Mouse (Mus musculus): ENCODE results near the gene Rsg1. TPM values are rescaled to one million over a fixed set of nuclear protein-coding genes. Genes with fewer than 3 reads are reported as not detected.

The Rsg1 gene
- polyA plus RNA-seq, 1 experiment from 2014 or later, result 4.0 TPM

GRCm38 (mm10) chr4:141260007-141260723, 46.4 kb downstream of the Rsg1 start:
- 63% methylated on average over 16 of the region's 16 CpGs for WGBS
- no peaks in the 10 kb centered on the region for H3K36me3 ChIP-seq
- no peak for DNase-seq (ENCODE audit: low spot score)
- 0 out of 2 replicates have a peak overlapping the region, but pooled peaks have one; percentile 12 for H3K4me3 ChIP-seq
- H3K9me3 ChIP-seq, result no peaks in the 10 kb centered on the region
- no peaks in the 10 kb centered on the region; the same call in 1 of the 2 replicates for H3K27me3 ChIP-seq (ENCODE audit: insufficient read depth, poor library complexity, severe bottlenecking)
- no peak overlapping the region for H3K27ac ChIP-seq
- 0 out of 2 replicates have a peak, but pooled peaks cover 4% of the 10 kb centered on the region for H3K4me1 ChIP-seq

GRCm38 (mm10) chr4:141262906-141263637, 49.3 kb downstream of the Rsg1 start:
- no peaks in the 10 kb centered on the region for H3K27me3 ChIP-seq (ENCODE audit: insufficient read depth, poor library complexity, severe bottlenecking)
- H3K4me3 ChIP-seq, result no peak overlapping the region
- no peak overlapping the region for H3K27ac ChIP-seq
- no peak for DNase-seq (ENCODE audit: low spot score)
- no peaks in the 10 kb centered on the region for H3K36me3 ChIP-seq
- H3K9me3 ChIP-seq, result no peaks in the 10 kb centered on the region
- 0 out of 2 replicates have a peak, but pooled peaks cover 4% of the 10 kb centered on the region for H3K4me1 ChIP-seq
- WGBS, result 74% methylated on average over 10 of the region's 10 CpGs

GRCm38 (mm10) chr4:141265979-141266637, 52.4 kb downstream of the Rsg1 start:
- no peak overlapping the region for H3K4me3 ChIP-seq
- 81% methylated on average over 3 of the region's 3 CpGs for WGBS
- H3K9me3 ChIP-seq, result no peaks in the 10 kb centered on the region
- H3K36me3 ChIP-seq, result no peaks in the 10 kb centered on the region
- H3K4me1 ChIP-seq, result no peaks in the 10 kb centered on the region
- H3K27me3 ChIP-seq (ENCODE audit: insufficient read depth, poor library complexity, severe bottlenecking), result peaks cover 6% of the 10 kb centered on the region; the same call in 1 of the 2 replicates
- DNase-seq (ENCODE audit: low spot score), result no peak
- no peak overlapping the region for H3K27ac ChIP-seq

- 73% methylated on average over 3 of the region's 3 CpGs for WGBS
- peaks cover 15% of the 10 kb centered on the region; the same call in 1 of the 2 replicates for H3K27me3 ChIP-seq (ENCODE audit: insufficient read depth, poor library complexity, severe bottlenecking)
- no peak overlapping the region for H3K4me3 ChIP-seq
Observed at GRCm38 (mm10) chr4:141267250-141267649, 53.5 kb downstream of the Rsg1 start.

GRCm38 (mm10) chr4:141267837-141268236, 54.1 kb downstream of the Rsg1 start:
- WGBS, result 41% methylated on average over 9 of the region's 9 CpGs
- H3K9me3 ChIP-seq, result no peaks in the 10 kb centered on the region
- DNase-seq (ENCODE audit: low spot score), result no peak
- peaks cover 6% of the 10 kb centered on the region for H3K4me1 ChIP-seq
- H3K4me3 ChIP-seq, result no peak overlapping the region
- no peak overlapping the region for H3K27ac ChIP-seq
- no peaks in the 10 kb centered on the region for H3K36me3 ChIP-seq
- H3K27me3 ChIP-seq (ENCODE audit: insufficient read depth, poor library complexity, severe bottlenecking), result peaks cover 16% of the 10 kb centered on the region; the same call in 1 of the 2 replicates

More at GRCm38 (mm10) chr4:141267250-141267649, 53.5 kb downstream of the Rsg1 start:
- no peak for DNase-seq (ENCODE audit: low spot score)
- H3K9me3 ChIP-seq, result no peaks in the 10 kb centered on the region
- H3K27ac ChIP-seq, result no peak overlapping the region
- H3K4me1 ChIP-seq, result peaks cover 6% of the 10 kb centered on the region
- no peaks in the 10 kb centered on the region for H3K36me3 ChIP-seq

- Histone ChIP-seq H3K4me3 (no peak overlapping the region), H3K27me3 (ENCODE audit: insufficient read depth, poor library complexity, severe bottlenecking) (peaks cover 16% of the 10 kb centered on the region; the same call in 1 of the 2 replicates), H3K27ac (no peak overlapping the region), H3K36me3 (no peaks in the 10 kb centered on the region), H3K9me3 (no peaks in the 10 kb centered on the region), H3K4me1 (peaks cover 11% of the 10 kb centered on the region)
- DNase-seq (ENCODE audit: low spot score), result no peak
- 82% methylated on average over 4 of the region's 4 CpGs for whole genome bisulfite sequencing
Observed at GRCm38 (mm10) chr4:141268350-141268749, 54.6 kb downstream of the Rsg1 start.

- Histone ChIP-seq H3K36me3 (no peaks in the 10 kb centered on the region), H3K4me1 (peaks cover 17% of the 10 kb centered on the region), H3K27ac (no peak overlapping the region), H3K4me3 (no peak overlapping the region), H3K9me3 (no peaks in the 10 kb centered on the region), H3K27me3 (ENCODE audit: insufficient read depth, poor library complexity, severe bottlenecking) (peaks cover 16% of the 10 kb centered on the region; the same call in 1 of the 2 replicates)
- DNase-seq (ENCODE audit: low spot score), result no peak
- WGBS, result 67% methylated on average over 6 of the region's 6 CpGs
Observed at GRCm38 (mm10) chr4:141269080-141269479, 55.3 kb downstream of the Rsg1 start.

GRCm38 (mm10) chr4:141270201-141270940, 56.6 kb downstream of the Rsg1 start:
- WGBS, result 63% methylated on average over 15 of the region's 15 CpGs
- no peak overlapping the region for H3K4me3 ChIP-seq
- H3K9me3 ChIP-seq, result no peaks in the 10 kb centered on the region
- H3K27ac ChIP-seq, result no peak overlapping the region
- DNase-seq (ENCODE audit: low spot score), result no peak
- H3K27me3 ChIP-seq (ENCODE audit: insufficient read depth, poor library complexity, severe bottlenecking), result peaks cover 16% of the 10 kb centered on the region; the same call in 1 of the 2 replicates
- no peaks in the 10 kb centered on the region for H3K36me3 ChIP-seq
- H3K4me1 ChIP-seq, result peaks cover 29% of the 10 kb centered on the region

- 81% methylated on average over 6 of the region's 7 CpGs for WGBS
- Histone ChIP-seq H3K4me1 (peaks cover 29% of the 10 kb centered on the region), H3K36me3 (no peaks in the 10 kb centered on the region), H3K27ac (no peak overlapping the region), H3K4me3 (no peak overlapping the region), H3K9me3 (no peaks in the 10 kb centered on the region), H3K27me3 (ENCODE audit: insufficient read depth, poor library complexity, severe bottlenecking) (peaks cover 16% of the 10 kb centered on the region; the same call in 1 of the 2 replicates)
- no peak for DNase-seq (ENCODE audit: low spot score)
Observed at GRCm38 (mm10) chr4:141271228-141271627, 57.5 kb downstream of the Rsg1 start.

- no peak overlapping the region for H3K27ac ChIP-seq
- WGBS, result 64% methylated on average over 6 of the region's 6 CpGs
- H3K4me1 ChIP-seq, result peaks cover 29% of the 10 kb centered on the region
- H3K27me3 ChIP-seq (ENCODE audit: insufficient read depth, poor library complexity, severe bottlenecking), result peaks cover 16% of the 10 kb centered on the region; the same call in 1 of the 2 replicates
- no peaks in the 10 kb centered on the region for H3K9me3 ChIP-seq
- no peak overlapping the region for H3K4me3 ChIP-seq
- DNase-seq (ENCODE audit: low spot score), result no peak
- no peaks in the 10 kb centered on the region for H3K36me3 ChIP-seq
Observed at GRCm38 (mm10) chr4:141271721-141272120, 58.0 kb downstream of the Rsg1 start.

GRCm38 (mm10) chr4:141272878-141273277, 59.1 kb downstream of the Rsg1 start:
- Histone ChIP-seq H3K36me3 (no peaks in the 10 kb centered on the region), H3K9me3 (no peaks in the 10 kb centered on the region), H3K4me3 (peak overlapping the region; percentile 38), H3K27me3 (ENCODE audit: insufficient read depth, poor library complexity, severe bottlenecking) (peaks cover 16% of the 10 kb centered on the region; the same call in 1 of the 2 replicates), H3K27ac (0 out of 2 replicates have a peak overlapping the region, but pooled peaks have one; percentile 31), H3K4me1 (peaks cover 32% of the 10 kb centered on the region)
- no peak for DNase-seq (ENCODE audit: low spot score)
- 14% methylated on average over 14 of the region's 14 CpGs for WGBS

- Histone ChIP-seq H3K4me1 (peaks cover 37% of the 10 kb centered on the region), H3K4me3 (peak overlapping the region; percentile 38), H3K36me3 (no peaks in the 10 kb centered on the region), H3K9me3 (no peaks in the 10 kb centered on the region), H3K27me3 (ENCODE audit: insufficient read depth, poor library complexity, severe bottlenecking) (peaks cover 16% of the 10 kb centered on the region; the same call in 1 of the 2 replicates), H3K27ac (peak overlapping the region; percentile 44; the same call in 1 of the 2 replicates)
- DNase-seq (ENCODE audit: low spot score), result peak; percentile 94
- 18% methylated on average over 12 of the region's 12 CpGs for WGBS
Observed at GRCm38 (mm10) chr4:141273296-141273695, 59.5 kb downstream of the Rsg1 start.
